8 mouse cellular contexts compared by ENCODE assay signal in genomic region chr7:132712044-132712708, GRCm38 (mm10).
A peak's percentile ranks its signal among the peaks of the same experiment; 100 is the strongest.
DNase-seq lines count a peak whose midpoint lies in the region; ATAC-seq lines count a peak whose summit lies in the region.

No protein-coding gene starts in this region.

- H3K4me1 ChIP-seq in liver, embryonic 11.5 days (replicated peaks; ENCODE audit: control insufficient read depth, insufficient read depth, low read length), result peaks cover 24% of the 10 kb centered on the region
- H3K4me1 ChIP-seq in forebrain, embryonic 15.5 days, result peaks cover 33% of the 10 kb centered on the region
- peaks cover 35% of the 10 kb centered on the region for H3K4me1 ChIP-seq in liver, embryonic 15.5 days (replicated peaks)

- 60% methylated on average over 16 of the region's 16 CpGs for WGBS in liver, embryonic 11.5 days
- WGBS in forebrain, embryonic 15.5 days, result 43% methylated on average over 16 of the region's 16 CpGs
- 69% methylated on average over 16 of the region's 16 CpGs for WGBS in liver, embryonic 15.5 days (ENCODE audit: insufficient replicate concordance)

- DNase-seq in liver, embryonic 11.5 days (ENCODE audit: low spot score), result no peak
- DNase-seq in liver, result no peak
- peak; percentile 59 for DNase-seq in retina, postnatal 1 day
- DNase-seq in B cell, adult 2 months, result no peak

- ATAC-seq in liver, embryonic 11.5 days (replicated peaks; ENCODE audit: low FRiP score), result peak; percentile 38; the same call in 1 of the 2 replicates
- 0 out of 2 replicates have a peak, but pooled peaks have one; percentile 37 for ATAC-seq in forebrain, embryonic 15.5 days (replicated peaks)
- peak; percentile 9; the same call in 1 of the 2 replicates for ATAC-seq in liver, embryonic 15.5 days (ENCODE audit: insufficient read depth)
- ATAC-seq in CD4-positive, CD25-positive, alpha-beta regulatory T cell, adult 4 months, result no peak
- no peak for ATAC-seq in megakaryocyte-erythroid progenitor cell, adult 5-6 weeks (replicated peaks; ENCODE audit: low FRiP score, low TSS enrichment, poor library complexity, severe bottlenecking)

- no peak overlapping the region for H3K4me3 ChIP-seq in liver, embryonic 11.5 days (ENCODE audit: low read depth, low read length)
- H3K4me3 ChIP-seq in forebrain, embryonic 15.5 days, result no peak overlapping the region
- H3K4me3 ChIP-seq in liver, embryonic 15.5 days (replicated peaks), result no peak overlapping the region

- no peaks in the 10 kb centered on the region for H3K27me3 ChIP-seq in liver, embryonic 11.5 days (replicated peaks; ENCODE audit: control insufficient read depth, insufficient read depth, low read length)
- no peaks in the 10 kb centered on the region for H3K27me3 ChIP-seq in forebrain, embryonic 15.5 days
- H3K27me3 ChIP-seq in liver, embryonic 15.5 days, result no peaks in the 10 kb centered on the region

- H3K9me3 ChIP-seq in liver, embryonic 11.5 days (ENCODE audit: control insufficient read depth, low read length), result no peaks in the 10 kb centered on the region
- H3K9me3 ChIP-seq in forebrain, embryonic 15.5 days, result no peaks in the 10 kb centered on the region
- H3K9me3 ChIP-seq in liver, embryonic 15.5 days (replicated peaks), result no peaks in the 10 kb centered on the region

- H3K27ac ChIP-seq in liver, embryonic 11.5 days (ENCODE audit: low read depth, low read length), result peak overlapping the region; percentile 4; the same call in 1 of the 2 replicates
- 0 out of 2 replicates have a peak overlapping the region, but pooled peaks have one; percentile 32 for H3K27ac ChIP-seq in forebrain, embryonic 15.5 days (replicated peaks)
- 0 out of 2 replicates have a peak overlapping the region, but pooled peaks have one; percentile 19 for H3K27ac ChIP-seq in liver, embryonic 15.5 days (replicated peaks)

- peak overlapping the region; percentile 29; the same call in 1 of the 2 replicates for H3K4me2 ChIP-seq in liver, embryonic 11.5 days
- no peak overlapping the region for H3K4me2 ChIP-seq in forebrain, embryonic 15.5 days (replicated peaks)
- no peak overlapping the region; the same call in 1 of the 2 replicates for H3K4me2 ChIP-seq in liver, embryonic 15.5 days

- peaks cover 2% of the 10 kb centered on the region; the same call in 1 of the 2 replicates for H3K36me3 ChIP-seq in liver, embryonic 11.5 days (ENCODE audit: control insufficient read depth, insufficient read depth, low read length)
- H3K36me3 ChIP-seq in forebrain, embryonic 15.5 days, result no peaks in the 10 kb centered on the region
- H3K36me3 ChIP-seq in liver, embryonic 15.5 days (replicated peaks), result peaks cover 59% of the 10 kb centered on the region

- no peak overlapping the region for H3K9ac ChIP-seq in liver, embryonic 11.5 days (ENCODE audit: low read depth, low read length)
- H3K9ac ChIP-seq in forebrain, embryonic 15.5 days (replicated peaks), result no peak overlapping the region
- H3K9ac ChIP-seq in liver, embryonic 15.5 days, result no peak overlapping the region

Comparison
In these comparisons a context has a peak if more than half of its experiments do, and no peak if none do; other contexts are left out.
1. ATAC-seq: peak in liver, embryonic 11.5 days (single experiment), forebrain, embryonic 15.5 days (single experiment) and liver, embryonic 15.5 days (single experiment); none in CD4-positive, CD25-positive, alpha-beta regulatory T cell, adult 4 months (single experiment) and megakaryocyte-erythroid progenitor cell, adult 5-6 weeks (single experiment).
2. Peak in every context shown above with its lines, with median percentiles within 50 percentile points of each other: H3K27ac ChIP-seq.